Mouse (Mus musculus) testis, postnatal 14 days (tissue): ENCODE data around the gene Banp.

Source experiments
- DNase-seq: peaks from one replicate; pipeline ENCODE4 v3.0.0; 2021; ENCODE audit warnings: low spot score

The Banp gene

GRCm38 (mm10) chr8:121980792-121981519 lies 31.4 kb downstream of the Banp start:
- no peak for DNase-seq

GRCm38 (mm10) chr8:121981520-121981895 lies 32.0 kb downstream of the Banp start:
- no peak for DNase-seq

GRCm38 (mm10) chr8:121985673-121986072 lies 36.1 kb downstream of the Banp start:
- no peak for DNase-seq

- no peak for DNase-seq
Observed at GRCm38 (mm10) chr8:121987892-121988291, 38.3 kb downstream of the Banp start.

GRCm38 (mm10) chr8:121990506-121991255 lies 41.1 kb downstream of the Banp start:
- DNase-seq = no peak

- DNase-seq = no peak
Observed at GRCm38 (mm10) chr8:121991611-121992010, 42.1 kb downstream of the Banp start.

- DNase-seq = no peak
Observed at GRCm38 (mm10) chr8:121992911-121993310, 43.4 kb downstream of the Banp start.

GRCm38 (mm10) chr8:121995112-121995511 lies 45.6 kb downstream of the Banp start:
- DNase-seq = no peak

GRCm38 (mm10) chr8:121995895-121996294 lies 46.3 kb downstream of the Banp start:
- DNase-seq = no peak

GRCm38 (mm10) chr8:121998631-121999030 lies 49.1 kb downstream of the Banp start:
- no peak for DNase-seq

- DNase-seq = no peak
Observed at GRCm38 (mm10) chr8:121999211-121999610, 49.7 kb downstream of the Banp start.

GRCm38 (mm10) chr8:122001339-122002115 lies 52.0 kb downstream of the Banp start:
- no peak for DNase-seq

GRCm38 (mm10) chr8:122003646-122004045 lies 54.1 kb downstream of the Banp start:
- no peak for DNase-seq

GRCm38 (mm10) chr8:122004131-122004530 lies 54.6 kb downstream of the Banp start:
- no peak for DNase-seq

GRCm38 (mm10) chr8:122005422-122006204 lies 56.1 kb downstream of the Banp start:
- DNase-seq = no peak

- DNase-seq = no peak
Observed at GRCm38 (mm10) chr8:122006688-122007484, 57.3 kb downstream of the Banp start.

GRCm38 (mm10) chr8:122008395-122008794 lies 58.8 kb downstream of the Banp start:
- DNase-seq = no peak

- DNase-seq = no peak
Observed at GRCm38 (mm10) chr8:122010638-122011037, 61.1 kb downstream of the Banp start.

- DNase-seq = no peak
Observed at GRCm38 (mm10) chr8:122011066-122011588, 61.6 kb downstream of the Banp start.

- DNase-seq = no peak
Observed at GRCm38 (mm10) chr8:122014606-122015005, 65.1 kb downstream of the Banp start.
